Mouse (Mus musculus): ENCODE data around the gene Ube3b. TPM values are rescaled to one million over a fixed set of nuclear protein-coding genes. Genes with fewer than 3 reads are reported as not detected.

The Ube3b gene
- polyA plus RNA-seq, 1 experiment from 2014 or later = 98.6 TPM

DNA sequence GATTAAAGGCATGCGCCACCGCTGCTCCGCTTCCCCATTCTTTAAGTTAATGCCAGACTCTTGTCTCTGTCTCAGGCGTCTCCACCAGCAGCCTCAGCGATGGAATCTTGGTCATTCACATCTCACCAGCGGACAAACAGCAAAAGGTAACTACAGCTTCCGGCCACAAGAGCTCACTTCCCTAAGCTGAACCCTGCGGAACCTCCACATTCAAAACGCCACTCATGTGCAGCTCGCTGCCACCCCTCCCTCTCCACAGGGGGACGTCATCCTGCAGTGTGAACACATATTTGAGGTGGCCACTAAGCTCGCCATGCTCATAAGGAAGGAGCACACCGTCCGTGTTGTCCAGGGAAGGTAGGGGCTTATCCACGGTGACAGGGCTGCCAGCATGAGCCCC lies 19.4 kb upstream of the Ube3b start:
- no peaks in the 10 kb centered on the region for H3K27me3 ChIP-seq
- ChIA-PET CTCF (interaction anchor here (1.7 kb wide), 1 partner anchor 9 kb away, joined by 4 read pairs; no protein-coding TSS in a partner anchor), POLR2A (no interaction called here)
- in situ Hi-C loops (cut with MboI; ENCODE audit: low pct_unique_long_range_greater_than_20kb) = no loop called here
- DNase-seq (ENCODE audit: low read depth, low spot score) = no peak
- no peak for TF ChIP-seq CTCF (IDR thresholded peaks at IDR 0.05)
- ATAC-seq = no peak

DNA sequence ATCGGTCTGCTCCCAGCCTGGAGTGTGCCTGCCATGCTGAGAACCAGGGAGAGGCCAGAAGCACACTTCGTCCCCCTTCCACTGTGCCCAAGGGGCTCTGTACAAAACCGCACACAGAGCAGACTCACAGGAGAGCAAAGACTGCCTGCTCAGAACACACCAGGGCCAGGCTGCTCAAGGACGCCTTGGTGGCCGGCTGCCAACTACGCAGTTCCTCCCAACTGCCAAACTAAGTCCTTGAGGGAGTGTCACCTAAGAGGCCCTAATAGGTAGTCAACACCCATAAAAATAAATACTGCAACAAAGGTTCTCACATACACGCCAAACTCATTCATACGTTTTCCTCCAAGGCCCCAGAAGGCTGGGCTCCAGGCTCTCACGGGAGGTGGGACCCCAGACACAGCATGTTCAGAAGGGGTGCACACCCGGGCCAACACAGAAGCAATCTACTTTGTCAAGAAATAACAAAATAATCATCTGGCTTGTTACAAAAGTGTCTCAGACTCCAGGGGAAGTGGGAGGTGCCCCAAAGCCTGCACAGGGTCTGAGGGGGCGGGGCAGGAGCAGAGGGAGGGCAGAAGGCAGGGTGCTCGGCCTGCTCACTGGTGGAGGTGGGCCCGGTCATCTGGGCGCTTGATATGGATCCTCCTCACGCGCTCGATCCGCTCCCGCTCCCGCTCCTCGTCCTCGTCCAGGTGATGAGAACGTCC lies 15.2 kb upstream of the Ube3b start:
- ChIA-PET POLR2A (no interaction called here), CTCF (interaction anchor here (1.2 kb wide), 1 partner anchor 8 kb away, joined by 3 read pairs; no protein-coding TSS in a partner anchor)
- in situ Hi-C loops (cut with MboI; ENCODE audit: low pct_unique_long_range_greater_than_20kb) = no loop called here
- ATAC-seq (no peak), DNase-seq (ENCODE audit: low read depth, low spot score) (no peak)
- TF ChIP-seq CTCF (IDR thresholded peaks at IDR 0.05) = no peak
- no peaks in the 10 kb centered on the region for H3K27me3 ChIP-seq

DNA sequence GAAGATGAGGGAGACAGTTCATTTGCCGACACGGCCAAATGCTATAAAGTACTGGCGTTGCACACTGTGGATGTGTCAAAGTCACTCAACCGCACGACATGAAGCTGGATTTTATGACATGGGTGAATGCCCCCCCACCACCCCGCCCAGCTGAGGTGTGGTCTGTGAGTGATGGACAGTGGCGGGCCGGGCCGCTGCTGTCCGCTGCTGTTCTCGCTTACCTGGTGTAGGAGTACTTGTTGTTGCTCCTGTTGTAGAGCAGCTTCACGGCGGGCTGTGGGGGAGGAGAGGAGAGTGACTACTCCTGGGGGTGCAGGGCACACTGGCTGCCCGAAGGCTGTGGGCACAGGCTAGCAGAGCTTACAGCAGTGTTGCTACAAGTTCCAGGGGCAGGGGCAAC lies 12.3 kb upstream of the Ube3b start:
- DNase-seq (ENCODE audit: low read depth, low spot score) (no peak), ATAC-seq (no peak)
- ChIA-PET CTCF (interaction anchor here (1.0 kb wide), 1 partner anchor 10 kb away, joined by 3 read pairs; no protein-coding TSS in a partner anchor), POLR2A (interaction anchor here (0.7 to 1.0 kb wide), 2 partner anchors 10 to 11 kb away, joined by 3 read pairs; no protein-coding TSS in a partner anchor)
- H3K27me3 ChIP-seq = no peaks in the 10 kb centered on the region
- TF ChIP-seq CTCF (IDR thresholded peaks at IDR 0.05) = no peak
- in situ Hi-C loops (cut with MboI; ENCODE audit: low pct_unique_long_range_greater_than_20kb) = no loop called here

DNA sequence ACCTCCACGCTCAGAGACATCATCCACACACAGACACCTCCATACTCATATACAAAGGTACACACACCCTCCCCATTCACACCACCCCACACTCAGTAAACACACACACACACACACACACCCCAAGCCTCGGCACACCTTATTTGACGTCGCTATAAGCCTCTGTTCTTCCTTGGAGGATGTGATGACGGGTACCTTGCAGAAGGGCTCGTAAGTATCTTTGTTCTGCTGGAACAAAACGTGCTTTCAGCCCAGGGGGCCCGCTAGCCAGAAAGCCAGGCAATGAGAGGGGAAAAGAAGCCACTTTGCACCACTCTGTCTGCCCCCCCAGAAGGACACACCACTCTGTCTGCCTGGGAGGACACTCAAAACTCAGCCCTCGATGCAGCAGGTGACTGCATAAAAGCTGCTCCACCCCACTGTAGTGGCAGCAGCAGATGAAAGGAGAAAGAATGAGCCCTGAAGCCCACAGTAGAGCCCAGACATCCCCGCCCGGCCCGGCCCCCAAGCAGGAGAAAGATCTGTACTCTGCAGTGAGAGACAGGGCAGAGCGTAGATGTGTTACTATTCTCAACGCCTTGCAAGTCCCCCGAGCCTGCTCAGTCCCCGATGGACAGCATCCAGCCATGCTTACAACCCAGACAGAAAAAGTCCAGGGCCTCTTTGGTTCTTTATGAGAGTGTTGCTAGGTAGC lies 11.5 kb upstream of the Ube3b start:
- POLR2A ChIA-PET = no interaction called here
- CTCF ChIA-PET = interaction anchor here (1.0 kb wide), 1 partner anchor 11 kb away, joined by 3 read pairs; no protein-coding TSS in a partner anchor
- in situ Hi-C loops (cut with MboI; ENCODE audit: low pct_unique_long_range_greater_than_20kb) = no loop called here
- DNase-seq (ENCODE audit: low read depth, low spot score) = no peak
- TF ChIP-seq CTCF (IDR thresholded peaks at IDR 0.05) = no peak
- H3K27me3 ChIP-seq = no peaks in the 10 kb centered on the region
- ATAC-seq = no peak

DNA sequence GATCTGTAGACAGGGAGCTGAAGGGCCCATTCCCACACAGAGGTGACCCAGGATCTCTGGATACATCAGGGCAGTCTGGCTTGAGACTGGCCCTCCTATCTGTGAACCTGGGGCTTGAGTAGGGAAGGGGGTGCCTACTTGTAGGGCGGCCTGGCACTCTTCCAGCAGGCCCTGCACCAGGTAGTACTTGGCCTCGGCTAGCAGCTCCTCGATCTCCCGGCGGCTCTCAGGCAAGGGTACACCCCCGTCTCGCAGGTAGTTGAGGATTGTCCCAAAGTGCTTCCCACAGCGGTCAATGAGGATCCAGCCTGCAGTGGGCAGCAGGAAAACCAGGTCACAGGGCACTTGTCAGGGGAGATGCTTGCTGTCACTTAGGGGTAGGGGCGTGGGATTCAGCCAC lies 10.5 kb upstream of the Ube3b start:
- POLR2A ChIA-PET = interaction anchor here (1.2 to 1.6 kb wide), 2 partner anchors 10 to 11 kb away, joined by 5 to 7 read pairs; partner anchors contain the start of gene Kctd10
- ATAC-seq (no peak), DNase-seq (ENCODE audit: low read depth, low spot score) (no peak)
- CTCF ChIA-PET = interaction anchor here (0.8 to 1.8 kb wide), 13 partner anchors 9 to 61 kb away, joined by 3 to 9 read pairs (median 4); partner anchors contain the start of genes Kctd10 and Ube3b
- in situ Hi-C loops (cut with MboI; ENCODE audit: low pct_unique_long_range_greater_than_20kb) = no loop called here
- H3K27me3 ChIP-seq = no peaks in the 10 kb centered on the region
- no peak for TF ChIP-seq CTCF (IDR thresholded peaks at IDR 0.05)

DNA sequence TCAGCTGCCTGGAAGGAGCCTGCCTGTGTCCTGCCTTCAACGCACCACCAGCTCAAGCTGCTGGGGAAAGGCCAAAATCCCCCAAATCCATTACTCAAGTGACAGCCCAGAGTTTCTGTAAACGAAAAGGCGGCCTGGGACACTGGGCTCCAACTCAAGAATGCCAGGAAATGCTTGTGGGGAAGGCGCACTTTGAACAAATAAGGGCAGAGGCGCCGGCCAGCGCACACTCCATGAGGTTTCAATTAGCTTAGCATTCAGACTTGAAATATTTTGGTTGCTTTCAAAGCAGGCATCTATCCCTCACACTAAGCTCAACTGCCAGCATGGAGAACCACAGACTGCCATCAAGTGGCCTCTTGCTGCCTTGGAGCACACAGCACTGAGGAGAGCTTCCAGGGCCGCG lies 10.0 kb upstream of the Ube3b start:
- peak; percentile 97 for DNase-seq (ENCODE audit: low read depth, low spot score)
- peak; percentile 78 for ATAC-seq
- in situ Hi-C loops (cut with MboI; ENCODE audit: low pct_unique_long_range_greater_than_20kb) = no loop called here
- no peak for TF ChIP-seq CTCF (IDR thresholded peaks at IDR 0.05)
- no peaks in the 10 kb centered on the region for H3K27me3 ChIP-seq
- CTCF ChIA-PET = interaction anchor here (0.8 to 1.8 kb wide), 13 partner anchors 8 to 62 kb away, joined by 3 to 9 read pairs (median 4); partner anchors contain the start of genes Kctd10 and Ube3b
- POLR2A ChIA-PET = interaction anchor here (1.2 to 1.6 kb wide), 2 partner anchors 9 to 11 kb away, joined by 5 to 7 read pairs; partner anchors contain the start of gene Kctd10

DNA sequence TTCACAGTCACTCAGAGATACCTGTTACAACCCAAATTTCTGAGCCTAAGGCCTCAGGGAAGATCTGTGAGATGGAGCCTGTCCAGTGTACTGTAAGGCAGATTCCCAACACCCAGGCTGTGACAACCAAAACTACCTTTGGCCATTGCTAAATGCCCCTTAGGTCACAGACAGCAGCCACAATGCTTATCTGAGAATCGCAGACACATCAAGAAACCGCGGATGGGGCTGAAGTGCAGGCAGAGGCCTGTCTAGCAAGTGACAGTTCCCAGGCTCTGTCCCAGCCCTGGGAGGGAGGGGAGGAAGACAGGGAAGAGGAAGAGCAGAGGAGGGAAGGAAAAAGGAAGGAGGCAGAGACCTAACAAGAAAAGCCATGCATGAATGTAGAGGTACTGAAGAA lies 9.1 kb upstream of the Ube3b start:
- ChIA-PET POLR2A (interaction anchor here (1.2 kb wide), 1 partner anchor 12 kb away, joined by 3 read pairs; no protein-coding TSS in a partner anchor), CTCF (interaction anchor here (1.2 to 1.8 kb wide), 6 partner anchors 9 to 56 kb away, joined by 4 to 9 read pairs (median 5); partner anchors contain the start of genes Kctd10 and Ube3b)
- DNase-seq (ENCODE audit: low read depth, low spot score) (no peak), ATAC-seq (no peak)
- no peak for TF ChIP-seq CTCF (IDR thresholded peaks at IDR 0.05)
- in situ Hi-C loops (cut with MboI; ENCODE audit: low pct_unique_long_range_greater_than_20kb) = no loop called here
- H3K27me3 ChIP-seq = no peaks in the 10 kb centered on the region

DNA sequence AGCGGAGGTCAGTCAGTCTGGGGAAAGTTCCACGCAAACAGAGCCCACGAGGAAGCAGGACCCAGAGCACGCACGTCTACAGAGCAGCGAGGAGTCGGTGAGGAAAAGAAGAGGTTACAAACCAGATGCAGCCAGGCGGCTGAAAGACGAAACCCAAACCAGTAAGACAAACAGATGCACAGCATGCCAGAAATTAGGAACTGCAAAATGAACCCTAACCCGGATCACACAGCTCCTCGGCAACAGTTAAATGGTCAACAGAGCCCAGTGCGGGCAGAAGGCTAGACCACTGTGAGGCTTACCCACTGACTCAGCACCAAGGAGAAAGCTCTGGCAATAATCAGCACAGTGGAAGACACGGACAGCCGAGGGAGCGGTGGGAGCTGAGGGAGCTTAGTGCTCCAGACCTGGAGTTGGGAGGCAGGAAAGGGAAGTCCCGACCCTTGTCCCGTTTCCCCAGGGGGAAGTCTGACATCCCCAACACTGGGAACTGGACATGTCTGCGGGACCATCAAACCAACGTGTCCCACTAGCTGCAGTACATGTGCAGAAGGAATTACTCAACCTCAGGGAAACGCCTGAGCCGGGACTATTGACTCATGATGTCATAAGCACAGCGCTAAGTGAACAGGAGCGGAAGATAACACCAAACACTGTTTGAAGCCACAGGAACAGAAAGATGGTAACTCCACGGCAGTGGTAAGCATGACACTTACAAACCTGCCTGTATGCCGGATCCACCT lies 8.5 kb upstream of the Ube3b start:
- in situ Hi-C loops (cut with MboI; ENCODE audit: low pct_unique_long_range_greater_than_20kb) = no loop called here
- TF ChIP-seq CTCF (IDR thresholded peaks at IDR 0.05) = no peak
- H3K27me3 ChIP-seq = no peaks in the 10 kb centered on the region
- ChIA-PET CTCF (interaction anchor here (1.2 to 1.5 kb wide), 2 partner anchors 10 to 11 kb away, joined by 3 to 5 read pairs; no protein-coding TSS in a partner anchor), POLR2A (interaction anchor here (1.2 to 1.3 kb wide), 3 partner anchors 11 to 40 kb away, joined by 3 read pairs; no protein-coding TSS in a partner anchor)
- no peak for ATAC-seq
- DNase-seq (ENCODE audit: low read depth, low spot score) = no peak

DNA sequence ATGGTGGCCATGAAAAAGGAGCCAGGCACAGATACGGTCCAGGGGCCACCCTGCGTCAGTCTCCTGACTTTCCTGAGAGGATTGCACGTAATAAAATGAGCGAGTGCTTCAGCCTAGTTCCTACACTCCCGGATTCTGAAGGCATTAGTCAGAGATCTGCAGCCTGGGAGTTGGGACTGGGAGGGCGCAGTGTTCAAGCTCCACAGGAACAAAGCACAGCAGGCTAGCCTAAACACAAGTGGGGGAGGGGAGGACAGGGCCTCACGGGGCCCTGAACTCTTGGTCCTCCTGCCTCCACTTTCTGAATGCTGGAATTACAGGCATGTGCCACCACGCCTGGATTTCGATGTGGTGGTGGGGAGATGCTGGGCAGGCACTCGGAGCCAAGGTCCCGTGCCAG lies 7.8 kb upstream of the Ube3b start:
- POLR2A ChIA-PET = interaction anchor here (1.2 to 1.3 kb wide), 2 partner anchors 33 to 39 kb away, joined by 3 read pairs; no protein-coding TSS in a partner anchor
- peak; percentile 48 for ATAC-seq
- CTCF ChIA-PET = interaction anchor here (1.2 to 1.5 kb wide), 2 partner anchors 9 to 11 kb away, joined by 3 to 5 read pairs; no protein-coding TSS in a partner anchor
- TF ChIP-seq CTCF (IDR thresholded peaks at IDR 0.05) = no peak
- in situ Hi-C loops (cut with MboI; ENCODE audit: low pct_unique_long_range_greater_than_20kb) = no loop called here
- DNase-seq (ENCODE audit: low read depth, low spot score) = peak; percentile 93
- H3K27me3 ChIP-seq = no peaks in the 10 kb centered on the region

DNA sequence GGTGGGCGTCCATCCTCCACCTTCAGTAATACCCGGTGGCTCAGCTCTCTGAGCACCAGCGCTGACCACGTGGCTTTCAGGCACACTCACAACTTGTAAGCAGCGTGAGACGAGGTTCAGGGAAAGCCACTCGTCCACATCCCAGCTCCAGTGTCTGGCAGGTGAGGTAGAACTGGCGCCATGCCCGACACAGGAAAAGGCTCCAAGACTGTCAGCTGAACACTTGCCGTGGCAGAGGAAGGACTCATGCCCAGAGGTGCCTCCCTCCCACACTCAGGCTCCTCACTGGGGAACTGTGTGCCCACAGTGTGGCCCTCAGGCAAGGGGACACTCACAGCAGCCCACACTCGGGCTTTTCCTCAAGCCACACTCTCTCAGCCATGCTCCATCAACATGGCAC lies 7.2 kb upstream of the Ube3b start:
- TF ChIP-seq CTCF (IDR thresholded peaks at IDR 0.05) = no peak
- ChIA-PET CTCF (interaction anchor here (1.5 to 1.9 kb wide), 2 partner anchors 8 to 10 kb away, joined by 5 read pairs; no protein-coding TSS in a partner anchor), POLR2A (interaction anchor here (1.2 to 2.7 kb wide), 2 partner anchors 12 to 39 kb away, joined by 3 to 7 read pairs; no protein-coding TSS in a partner anchor)
- ATAC-seq (no peak), DNase-seq (ENCODE audit: low read depth, low spot score) (peak; percentile 67)
- in situ Hi-C loops (cut with MboI; ENCODE audit: low pct_unique_long_range_greater_than_20kb) = no loop called here
- H3K27me3 ChIP-seq = no peaks in the 10 kb centered on the region

Data from Patski (cell line).